Mouse (Mus musculus): ENCODE data around the gene Fat1. TPM values are rescaled to one million over a fixed set of nuclear protein-coding genes. Genes with fewer than 3 reads are reported as not detected.

Fat1 gene
- total RNA-seq, 2 experiments from 2014 or later, result 18.8 to 19.0 TPM

DNA sequence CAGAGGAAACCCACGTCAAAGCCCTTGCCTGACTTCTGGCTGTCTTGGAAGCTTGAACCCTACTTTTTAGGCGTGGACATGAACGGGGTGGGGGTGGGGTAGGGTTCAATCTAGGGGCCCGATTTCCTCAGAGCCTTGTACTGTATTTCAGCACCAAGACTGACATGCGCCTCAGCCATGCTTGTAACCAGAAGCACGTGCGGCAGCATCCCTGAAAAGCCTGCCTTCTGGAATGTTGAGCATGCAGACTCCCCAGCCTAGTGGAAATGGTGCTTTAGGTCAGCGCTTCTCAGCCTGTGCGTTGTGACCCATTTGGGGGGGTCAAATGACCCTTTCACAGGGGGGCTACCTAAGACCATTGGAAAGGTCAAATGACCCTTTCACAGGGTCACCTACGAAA is 25.2 kb downstream of the Fat1 start:
- intact Hi-C loops (cut with DNase I), result no loop called here

DNA sequence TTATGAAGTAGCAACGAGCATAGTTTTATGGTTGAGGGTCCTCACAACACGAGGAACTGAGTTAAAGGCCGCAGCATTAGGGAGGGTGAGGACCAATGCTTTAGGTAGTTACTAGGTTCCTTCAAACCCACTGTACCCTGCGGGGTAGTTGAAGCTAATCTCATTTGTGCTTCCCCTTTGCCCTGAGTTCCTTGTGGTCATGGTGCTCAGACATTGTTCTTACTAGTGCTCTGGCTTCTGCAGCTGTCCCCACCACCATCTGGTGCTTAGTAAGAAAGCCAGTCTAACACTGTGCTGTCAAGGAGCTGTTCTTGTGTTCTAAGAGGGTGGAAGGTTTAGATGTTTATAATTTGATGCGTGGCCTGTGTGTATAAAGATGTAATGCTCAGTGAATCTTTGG is 25.7 kb downstream of the Fat1 start:
- intact Hi-C loops (cut with DNase I), result no loop called here
- no peak for DNase-seq (ENCODE audit: low spot score)

More for the DNA sequence above, 25.2 kb downstream of the Fat1 start:
- DNase-seq (ENCODE audit: low spot score), result no peak

DNA sequence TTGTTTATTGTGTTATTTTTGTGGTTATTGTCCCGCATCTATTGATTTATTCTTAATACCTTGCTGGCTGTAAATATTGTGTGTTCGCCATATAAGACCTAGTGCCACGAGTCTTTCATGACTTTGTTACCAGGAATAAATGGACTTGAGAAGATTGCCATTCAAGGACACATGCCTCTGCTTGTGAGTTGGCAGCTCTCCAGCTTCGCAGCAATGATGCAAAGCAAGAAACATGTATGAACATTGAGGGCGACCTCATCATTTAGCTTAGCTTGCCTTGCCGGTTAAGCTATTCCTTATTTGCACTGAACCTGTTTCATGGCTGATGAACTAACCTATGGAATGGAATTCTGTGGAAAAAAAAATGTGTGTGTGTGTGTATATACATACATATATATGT is 26.2 kb downstream of the Fat1 start:
- intact Hi-C loops (cut with DNase I), result no loop called here
- no peak for DNase-seq (ENCODE audit: low spot score)

DNA sequence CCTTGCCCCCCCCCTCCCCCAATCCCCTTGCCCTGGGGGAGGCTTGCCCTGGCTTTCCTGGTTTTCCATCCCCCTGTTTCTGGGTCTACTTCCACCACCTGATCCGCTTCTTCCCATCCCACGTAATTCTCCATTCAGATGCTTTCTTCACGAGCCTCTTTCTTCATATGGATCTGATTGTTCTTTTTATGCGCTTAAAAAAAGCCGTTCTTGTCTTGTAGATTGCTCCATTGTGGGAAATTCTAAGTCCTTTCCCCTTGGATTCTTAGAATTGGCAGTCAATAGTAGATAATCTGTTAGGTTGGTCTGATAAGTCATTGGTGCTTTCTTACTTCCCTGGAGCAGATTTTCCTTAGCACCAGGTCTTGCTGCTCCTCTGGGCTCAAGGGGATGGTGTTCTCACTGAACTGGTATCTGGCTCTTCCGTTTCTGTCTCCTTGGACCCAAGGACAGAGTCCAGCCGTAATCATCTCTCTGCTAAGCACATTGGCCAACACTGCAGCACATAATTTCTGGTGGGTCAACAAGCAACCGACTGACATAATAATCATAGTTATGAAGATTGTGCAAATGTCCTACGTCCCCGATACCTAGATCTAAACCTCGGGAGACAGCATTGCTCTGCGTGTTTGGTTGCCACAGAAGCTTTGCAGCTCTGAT is 27.5 kb downstream of the Fat1 start:
- DNase-seq (ENCODE audit: low spot score), result no peak
- intact Hi-C loops (cut with DNase I), result no loop called here

DNA sequence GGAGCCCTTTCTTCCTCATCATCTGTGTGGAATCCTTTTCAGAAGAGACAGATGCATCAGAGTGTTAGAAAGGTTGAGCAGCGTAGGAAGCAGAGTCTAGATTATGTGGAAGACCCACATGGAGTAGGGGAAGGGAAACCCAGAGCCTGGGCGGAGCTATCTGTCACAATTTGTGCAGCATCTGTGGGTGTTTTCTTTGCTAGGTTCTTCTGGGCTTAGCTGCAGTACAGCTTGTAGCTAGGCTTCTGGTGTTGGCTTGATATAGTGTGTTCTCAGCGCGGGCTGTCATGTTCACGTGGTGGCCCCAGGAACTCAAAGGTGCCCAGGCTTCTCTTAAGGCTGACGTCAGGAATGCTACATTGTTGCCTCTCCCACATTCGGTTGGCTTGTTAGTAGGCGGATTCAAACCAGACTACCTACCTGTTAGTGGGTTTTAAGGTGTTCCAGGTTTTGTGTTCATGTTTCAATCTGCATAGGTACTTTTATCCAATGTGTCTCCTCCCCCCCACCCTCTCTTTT is 32.3 kb downstream of the Fat1 start:
- intact Hi-C loops (cut with DNase I), result no loop called here
- DNase-seq (ENCODE audit: low spot score), result no peak

DNA sequence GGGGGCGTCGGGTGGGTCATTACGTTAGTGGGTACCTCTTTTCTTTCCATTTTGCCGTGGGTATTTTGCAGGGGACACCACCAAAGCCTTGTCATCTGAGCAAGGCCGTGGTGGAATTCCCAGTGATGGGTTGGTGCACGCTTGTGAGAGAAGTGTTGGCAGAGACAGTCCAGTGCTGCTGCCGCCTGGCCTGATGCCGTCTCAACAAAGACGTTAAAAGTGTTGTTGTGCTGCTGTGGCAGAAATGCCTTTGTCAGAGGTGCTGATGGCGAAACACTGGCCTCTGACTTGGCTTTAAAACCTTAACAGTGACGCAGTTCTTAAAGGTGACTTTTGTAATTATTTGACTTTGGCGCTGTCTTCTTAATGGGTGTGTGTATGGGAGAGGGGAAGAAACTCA is 34.8 kb downstream of the Fat1 start:
- intact Hi-C loops (cut with DNase I), result no loop called here
- no peak for DNase-seq (ENCODE audit: low spot score)

DNA sequence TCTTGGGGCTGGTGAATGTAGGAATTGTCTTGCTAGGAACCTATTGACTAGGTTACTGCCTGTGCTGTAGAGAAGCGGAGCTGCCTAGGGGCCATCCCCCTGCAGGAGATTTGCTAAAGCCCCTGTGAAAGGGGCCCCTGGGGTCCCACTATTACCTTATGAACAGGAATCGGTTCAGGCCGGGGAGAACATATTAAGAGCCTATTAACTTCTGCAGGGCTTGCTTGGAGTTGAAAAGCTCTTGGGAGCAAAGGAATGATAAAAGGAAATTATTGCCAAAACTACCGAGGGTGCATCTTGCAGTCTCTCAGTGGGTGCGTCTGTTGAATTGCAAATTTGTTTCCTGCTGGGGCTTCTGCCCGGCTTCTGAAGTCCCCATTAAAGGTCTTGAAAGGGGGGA is 36.1 kb downstream of the Fat1 start:
- intact Hi-C loops (cut with DNase I), result no loop called here
- no peak for DNase-seq (ENCODE audit: low spot score)

DNA sequence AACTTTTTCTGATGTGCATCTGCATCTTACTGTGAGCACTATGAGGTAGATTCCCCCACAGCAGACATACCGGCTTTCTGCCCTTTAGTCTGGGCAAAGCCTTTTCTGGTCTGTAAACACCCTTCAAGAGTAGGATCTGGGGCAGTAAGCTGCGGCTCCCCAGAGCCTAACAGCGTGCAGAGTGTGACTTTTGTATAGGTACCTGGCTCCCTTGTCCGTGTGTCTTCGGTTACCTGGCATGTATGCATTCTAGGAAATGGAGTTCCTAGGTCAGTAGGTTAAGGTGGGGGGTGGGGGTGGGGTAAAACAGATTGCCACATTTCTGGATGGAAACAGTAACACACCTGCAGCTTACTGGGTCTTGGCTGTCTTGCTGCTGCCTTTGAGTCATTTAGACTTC is 36.7 kb downstream of the Fat1 start:
- DNase-seq (ENCODE audit: low spot score), result no peak
- intact Hi-C loops (cut with DNase I), result no loop called here

DNA sequence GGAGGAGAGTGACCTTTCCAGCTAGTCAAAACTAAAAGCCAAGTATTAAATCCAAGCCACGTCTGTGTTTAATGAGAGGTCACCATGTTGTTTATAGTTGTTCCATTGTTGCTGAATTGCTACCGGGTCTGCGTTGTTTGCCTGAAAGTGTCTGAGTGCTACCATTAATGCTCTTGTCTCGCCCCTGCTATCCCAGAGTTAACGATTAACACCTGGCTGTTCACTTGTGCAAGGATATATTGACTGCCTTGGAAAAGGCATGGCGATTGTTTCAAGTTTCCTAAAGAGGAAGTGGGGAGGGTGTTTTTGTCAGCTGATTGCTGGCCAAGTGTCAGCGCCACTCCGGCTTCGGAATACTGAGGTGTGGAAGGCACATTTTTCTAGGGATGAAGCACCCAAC is 39.9 kb downstream of the Fat1 start:
- intact Hi-C loops (cut with DNase I), result no loop called here
- no peak for DNase-seq (ENCODE audit: low spot score)

DNA sequence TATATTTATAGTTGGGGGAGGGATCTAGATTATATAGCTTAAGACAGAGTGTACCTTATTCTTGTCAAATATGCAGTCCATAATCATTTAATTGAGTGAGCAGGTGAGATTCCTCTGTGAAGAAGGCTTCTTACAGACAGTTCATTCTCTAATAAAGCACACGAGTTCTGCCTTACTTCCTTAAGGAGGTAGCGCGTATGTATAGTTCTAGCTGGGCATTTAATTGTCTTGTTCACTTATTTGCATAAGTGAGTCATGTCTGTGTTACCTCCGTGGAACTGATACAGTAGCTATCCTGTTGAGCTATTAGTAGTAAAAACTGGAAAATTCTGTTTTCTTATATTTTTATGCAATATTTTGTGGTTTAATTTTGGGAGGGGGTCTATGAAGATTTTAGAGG is 40.4 kb downstream of the Fat1 start:
- intact Hi-C loops (cut with DNase I), result no loop called here
- DNase-seq (ENCODE audit: low spot score), result no peak

DNA sequence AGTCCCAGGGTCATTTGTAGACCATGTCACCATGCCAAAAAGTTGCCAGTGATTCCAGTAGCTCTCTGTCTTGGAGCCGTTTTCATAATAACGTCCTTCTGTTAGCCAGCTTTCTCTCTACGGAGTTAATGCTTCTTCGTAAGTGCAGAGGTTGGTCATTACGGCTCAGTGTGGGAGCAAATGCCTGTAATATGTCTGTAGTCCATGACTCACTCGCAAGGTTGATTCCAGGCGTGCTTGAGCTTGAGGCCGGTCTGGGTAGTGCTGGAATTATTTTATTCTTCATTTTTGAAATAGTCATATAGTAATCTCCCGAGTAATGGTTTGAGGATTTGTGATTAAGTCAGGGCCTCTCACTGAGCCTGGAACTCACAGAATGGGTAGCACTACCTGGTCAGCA is 43.4 kb downstream of the Fat1 start:
- intact Hi-C loops (cut with DNase I), result no loop called here
- no peak for DNase-seq (ENCODE audit: low spot score)

DNA sequence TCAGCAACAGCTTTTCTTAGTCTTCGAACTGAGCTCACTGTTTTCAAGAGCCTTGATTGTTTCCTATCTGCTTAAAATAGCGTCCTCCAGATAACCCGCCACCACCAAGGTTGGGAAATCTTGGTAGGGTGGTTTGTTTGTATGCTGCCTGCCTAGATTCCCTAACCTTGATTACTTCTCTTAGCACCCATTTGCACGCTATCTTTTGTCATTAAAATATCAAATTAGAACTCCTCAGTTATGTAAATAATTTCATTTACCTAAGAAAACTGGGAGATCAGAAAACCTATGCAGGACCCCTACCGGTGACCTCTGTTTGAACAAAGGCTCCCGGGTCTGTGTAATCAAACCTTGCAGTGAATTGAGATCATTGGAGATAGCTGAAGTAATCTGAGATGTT is 44.0 kb downstream of the Fat1 start:
- intact Hi-C loops (cut with DNase I), result no loop called here
- DNase-seq (ENCODE audit: low spot score), result no peak

DNA sequence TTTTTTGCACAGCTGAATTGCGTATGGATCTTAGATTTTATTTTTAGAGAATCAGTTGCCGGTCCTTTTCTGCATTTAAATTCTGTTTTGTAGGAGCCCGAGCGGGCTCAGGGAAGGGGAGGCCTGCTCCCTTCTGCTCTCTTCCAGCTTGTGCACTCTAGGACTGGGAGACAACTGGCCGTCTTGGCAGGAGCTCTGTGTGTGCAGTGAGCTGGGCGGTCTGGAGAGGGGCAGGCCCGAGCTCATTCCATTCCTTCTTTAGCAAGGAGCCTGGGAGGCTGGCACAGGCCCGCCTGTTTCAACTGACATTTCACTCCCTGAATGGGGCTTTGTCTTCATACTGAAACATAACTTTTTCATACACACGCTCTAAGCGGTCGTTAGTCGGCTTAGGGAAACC is 44.8 kb downstream of the Fat1 start:
- DNase-seq (ENCODE audit: low spot score), result peak; percentile 51
- intact Hi-C loops (cut with DNase I), result no loop called here

DNA sequence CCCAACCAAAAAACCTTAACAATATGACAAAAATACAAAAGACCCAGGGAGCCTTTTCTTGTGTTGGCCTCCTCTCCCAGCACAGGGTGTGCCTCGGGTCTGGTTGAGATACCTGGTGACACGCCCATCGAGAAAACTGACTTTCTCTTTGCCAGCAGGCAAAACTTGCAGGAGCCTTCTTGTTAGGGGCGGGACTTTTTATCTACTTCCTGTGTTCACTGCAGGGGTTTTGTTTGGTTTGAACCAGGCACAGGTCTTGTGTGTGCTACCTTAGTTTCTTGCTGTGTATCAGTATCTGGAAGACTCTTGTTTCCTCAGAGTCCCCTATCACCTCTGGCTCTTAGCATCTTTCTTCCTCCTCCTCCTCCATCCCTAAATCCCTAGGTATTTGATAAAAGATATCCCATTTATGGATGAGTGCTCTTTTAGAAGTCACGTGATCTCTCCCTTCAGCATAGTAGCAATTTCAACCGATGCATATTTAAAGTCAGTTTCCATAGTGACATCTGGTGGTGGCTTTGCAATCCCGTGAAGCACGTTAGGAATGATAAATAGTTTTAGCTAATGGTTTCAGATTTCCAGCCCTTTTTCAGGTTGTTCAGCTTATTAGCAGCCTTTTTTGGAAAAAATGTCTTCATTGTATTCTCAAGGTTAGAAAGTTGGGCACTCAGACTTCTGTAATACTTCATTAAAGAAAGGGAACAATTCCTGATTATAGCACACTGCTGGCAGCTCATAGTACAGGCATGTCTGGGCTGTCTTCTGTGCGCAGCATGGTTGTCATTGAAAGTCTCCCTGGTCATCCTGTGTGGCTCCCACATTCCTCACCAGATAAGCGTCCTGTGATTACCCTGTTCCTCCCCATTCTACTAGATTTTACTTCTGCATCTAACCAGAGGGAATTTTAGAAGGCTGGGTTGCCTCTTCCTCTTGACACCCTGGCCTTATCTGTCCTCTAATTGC is 50.4 kb downstream of the Fat1 start:
- no peak for DNase-seq (ENCODE audit: low spot score)
- intact Hi-C loops (cut with DNase I), result loop anchor here (2.0 kb wide), 1 partner anchor 47 kb away; no protein-coding TSS in a partner anchor

DNA sequence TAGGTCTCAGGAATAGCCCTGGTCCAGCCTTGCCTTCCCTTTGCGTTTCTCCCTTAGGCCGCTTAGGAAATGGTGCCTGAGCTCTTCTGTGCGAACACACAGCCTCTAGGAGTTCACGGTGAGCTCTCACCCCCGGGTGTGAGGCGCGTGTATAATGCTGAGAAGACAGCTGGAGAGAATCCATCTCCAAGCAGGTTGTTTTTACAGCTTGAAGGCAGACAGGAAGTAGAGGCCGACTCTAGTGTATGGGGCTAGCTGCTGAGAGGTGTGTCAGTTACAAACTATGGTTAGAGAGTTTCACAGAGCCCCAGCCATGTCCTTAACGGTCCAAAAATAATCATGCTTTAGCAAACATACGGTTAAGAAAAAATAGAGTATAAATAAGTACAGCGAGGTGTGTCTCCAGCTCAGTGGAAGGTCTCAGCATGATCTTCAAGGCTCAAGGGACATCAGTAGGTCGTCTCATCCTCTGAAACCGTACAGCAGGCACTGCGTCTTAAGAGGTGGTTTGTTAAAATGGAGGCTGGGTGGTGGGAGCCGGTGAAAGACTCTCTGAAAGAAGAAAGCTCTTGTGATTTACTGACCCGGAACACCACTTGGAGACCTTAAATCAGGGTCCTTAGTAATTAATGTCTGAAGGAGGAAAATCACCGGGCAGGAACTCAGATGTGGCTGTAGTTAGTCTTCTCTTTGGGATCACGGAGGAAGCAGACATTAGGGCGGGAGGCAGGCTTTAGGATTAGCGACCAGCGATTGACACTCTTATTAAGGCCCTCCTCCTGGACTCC is 56.6 kb downstream of the Fat1 start:
- intact Hi-C loops (cut with DNase I), result no loop called here
- no peak for DNase-seq (ENCODE audit: low spot score)

DNA sequence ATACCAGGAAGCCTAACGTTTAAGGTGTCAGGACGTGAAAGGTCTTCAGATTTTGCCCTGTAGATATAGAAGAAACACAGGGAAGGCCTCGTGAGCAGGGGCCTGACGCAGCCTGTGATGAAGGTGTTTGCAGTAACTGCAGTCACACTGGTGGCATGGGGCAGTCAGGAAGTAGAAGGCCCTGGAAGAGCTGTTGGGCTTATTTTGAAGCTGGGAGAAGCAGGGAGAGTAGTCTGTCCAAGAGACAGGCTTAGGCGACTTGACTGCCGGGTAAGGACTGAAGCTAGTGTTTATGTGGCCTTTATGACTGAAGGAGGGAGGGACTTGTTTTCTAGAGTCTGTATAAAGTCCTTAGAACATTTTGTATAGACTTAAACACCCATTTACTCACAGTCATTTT is 57.4 kb downstream of the Fat1 start:
- DNase-seq (ENCODE audit: low spot score), result no peak
- intact Hi-C loops (cut with DNase I), result no loop called here

DNA sequence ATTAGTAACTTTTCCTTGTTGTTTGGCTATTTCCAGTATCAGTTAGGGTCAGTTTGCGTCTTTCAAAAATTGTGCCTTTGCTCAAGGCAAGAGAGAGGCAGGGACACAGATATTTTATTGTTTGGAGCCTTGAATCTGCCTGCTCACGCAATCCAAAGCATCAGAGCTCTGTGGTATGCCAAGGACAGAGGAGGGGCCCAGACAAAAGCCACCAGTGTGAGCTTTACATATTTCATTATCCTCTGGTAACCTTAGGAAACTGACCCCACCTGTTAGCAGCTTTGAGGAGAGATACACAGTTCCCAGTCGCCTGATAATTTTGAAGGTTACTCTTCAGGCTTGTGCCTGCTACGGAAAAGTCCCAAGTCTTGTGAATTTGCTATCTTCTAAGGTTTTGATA is 58.1 kb downstream of the Fat1 start:
- DNase-seq (ENCODE audit: low spot score), result no peak
- intact Hi-C loops (cut with DNase I), result no loop called here

DNA sequence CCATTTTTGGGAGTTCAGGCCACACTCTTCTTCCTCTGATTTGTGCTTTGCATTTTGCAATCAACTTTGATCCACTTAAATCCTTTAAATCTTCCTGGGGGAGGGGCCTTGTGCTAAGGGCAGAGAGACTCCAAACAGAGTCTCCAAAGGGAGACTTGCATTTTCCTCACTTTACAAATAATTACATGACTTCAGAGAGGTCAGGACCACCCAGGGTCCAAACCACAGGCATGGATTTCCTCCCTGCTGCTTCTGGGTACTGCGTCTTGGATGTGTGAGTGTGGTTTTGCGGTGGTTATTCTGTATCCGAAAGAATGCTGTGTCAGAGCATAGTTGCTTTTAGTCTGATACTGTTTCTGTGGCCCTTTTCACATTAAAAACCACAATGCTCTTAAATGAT is 61.2 kb downstream of the Fat1 start:
- no peak for DNase-seq (ENCODE audit: low spot score)
- intact Hi-C loops (cut with DNase I), result no loop called here

DNA sequence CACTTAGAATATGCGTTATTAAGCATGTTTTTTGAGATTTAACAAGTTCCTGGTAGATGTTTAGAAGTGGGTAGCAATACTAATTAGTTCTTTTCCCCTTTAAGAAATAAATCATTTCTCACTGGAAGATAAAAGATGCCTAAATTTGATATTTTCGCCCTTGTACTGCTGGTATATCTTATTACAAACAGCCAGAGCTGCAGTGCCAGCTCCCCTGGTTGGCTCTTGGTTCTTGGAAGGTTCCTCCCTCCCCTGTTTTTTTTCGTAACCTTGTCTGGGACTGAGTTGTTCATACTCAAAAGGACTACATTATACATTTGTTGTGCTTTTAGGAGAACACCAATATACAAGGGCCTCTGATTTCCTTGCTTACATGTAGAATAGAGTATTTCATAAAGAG is 62.1 kb downstream of the Fat1 start:
- intact Hi-C loops (cut with DNase I), result no loop called here
- DNase-seq (ENCODE audit: low spot score), result no peak

DNA sequence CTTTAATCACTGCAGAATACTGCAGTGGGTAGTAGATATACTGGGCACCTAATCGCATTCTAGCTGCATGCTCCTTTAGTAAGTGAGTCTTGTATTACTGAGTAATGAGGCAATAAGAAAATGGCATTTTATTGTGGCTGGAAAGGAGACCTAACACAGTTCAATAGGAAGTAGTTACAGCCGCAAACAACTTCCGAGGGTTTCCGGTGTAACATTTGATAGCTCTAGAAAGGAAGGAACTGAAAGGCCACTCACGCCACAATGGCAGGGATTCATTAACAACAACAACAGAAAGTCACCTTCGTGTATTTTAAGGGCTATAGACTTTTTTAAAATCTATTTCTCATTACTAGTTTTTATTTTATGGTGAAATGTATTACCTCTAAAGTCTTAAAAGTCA is 62.6 kb downstream of the Fat1 start:
- no peak for DNase-seq (ENCODE audit: low spot score)
- intact Hi-C loops (cut with DNase I), result no loop called here

DNA sequence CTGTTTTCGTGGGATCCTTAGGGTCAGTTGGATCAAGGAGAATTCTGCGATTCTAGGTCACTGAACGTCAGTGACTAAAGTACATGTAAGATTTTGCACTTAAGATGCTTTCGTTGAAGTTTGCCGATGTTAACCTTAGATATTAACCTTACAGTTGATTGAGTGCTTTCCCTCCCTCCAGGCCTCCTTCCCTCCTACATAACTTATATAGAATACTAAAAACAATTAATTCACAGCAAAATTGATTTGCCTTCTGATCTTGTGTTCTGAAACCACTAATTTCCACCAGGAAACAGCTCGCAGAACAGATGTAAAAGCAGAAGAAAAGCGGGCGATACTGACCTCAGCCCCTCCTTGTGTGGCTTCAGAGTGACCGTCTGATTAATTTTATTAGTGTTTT is 63.0 kb downstream of the Fat1 start:
- DNase-seq (ENCODE audit: low spot score), result no peak
- intact Hi-C loops (cut with DNase I), result no loop called here

Measured in heart, postnatal 25 days (tissue).